Mouse (Mus musculus) olfactory bulb, adult 2 months (tissue): ENCODE results near the gene Ggct. TPM values are rescaled to one million over a fixed set of nuclear protein-coding genes. Genes with fewer than 3 reads are reported as not detected.
A peak's percentile ranks its signal among the peaks of the same experiment; 100 is the strongest.

Source experiments
- H3K27ac ChIP-seq: fragments of 200-500 bp; 2 replicates; pipeline ENCODE4 v1.5.1; 2012; ENCODE audit warnings: low read depth, low read length; ENCODE audit not compliant: insufficient read depth
- H3K4me1 ChIP-seq: fragments of 200-500 bp; 2 replicates; pipeline ENCODE4 v1.6.1; 2012; ENCODE audit warnings: low read length; ENCODE audit not compliant: control insufficient read depth, insufficient read depth
- H3K4me3 ChIP-seq: fragments of 200-500 bp; 2 replicates; pipeline ENCODE4 v1.5.1; 2012; ENCODE audit warnings: mild to moderate bottlenecking, low read depth, low read length, moderate library complexity; ENCODE audit not compliant: insufficient read depth
- CTCF ChIP-seq: fragments of 200-500 bp; IDR thresholded peaks from 2 replicates; pipeline ENCODE4 v1.5.1; 2012; ENCODE audit warnings: low read depth, mild to moderate bottlenecking, low read length, moderate library complexity; ENCODE audit not compliant: insufficient read depth
- POLR2A ChIP-seq: fragments of 200-500 bp; IDR thresholded peaks from 2 replicates; pipeline ENCODE4 v1.6.1; 2012; ENCODE audit warnings: mild to moderate bottlenecking, low read depth, low read length, moderate library complexity; ENCODE audit not compliant: insufficient read depth
- WGBS: fragments of 180-500 bp; shearing (Covaris S2); methylation state at CpG from one replicate; pipeline ENCODE4 v1.1.7; 2018; 5-methylcytosine and 5-hydroxymethylcytosine counted together
- polyA plus RNA-seq: library from polyadenylated mRNA; stranded (reverse); fragments of >200 nt; gene quantifications from 2 replicates; pipeline ENCODE4 v1.2.4, GENCODE M21; 2012; ENCODE audit warnings: low replicate concordance; ENCODE audit not compliant: missing spikeins, insufficient read depth, insufficient read length

Gene Ggct
- polyA plus RNA-seq, 1 experiment: not detected

- WGBS: 90% methylated on average over 2 of the region's 2 CpGs
- Histone ChIP-seq H3K4me1 (no peaks in the 10 kb centered on the region), H3K27ac (no peak overlapping the region), H3K4me3 (no peak overlapping the region)
- no peak for TF ChIP-seq POLR2A
- no peak for TF ChIP-seq CTCF
Observed at GRCm38 (mm10) chr6:55018417-55018816, 25.7 kb upstream of the Ggct start.

GRCm38 (mm10) chr6:55016710-55017583 is 24.2 kb upstream of the Ggct start:
- H3K4me1 ChIP-seq: no peaks in the 10 kb centered on the region
- TF ChIP-seq POLR2A (no peak), CTCF (no peak; the same call in 1 of the 2 replicates)
- 28% methylated on average over 15 of the region's 15 CpGs for WGBS
- H3K4me3 ChIP-seq: no peak overlapping the region
- no peak overlapping the region for H3K27ac ChIP-seq

GRCm38 (mm10) chr6:55016236-55016635 is 23.5 kb upstream of the Ggct start:
- H3K27ac ChIP-seq: no peak overlapping the region
- WGBS: 10% methylated on average over 5 of the region's 5 CpGs
- TF ChIP-seq CTCF (0 out of 2 replicates have a peak, but pooled peaks have one; percentile 4), POLR2A (no peak)
- no peaks in the 10 kb centered on the region for H3K4me1 ChIP-seq
- no peak overlapping the region for H3K4me3 ChIP-seq

GRCm38 (mm10) chr6:55014184-55014583 is 21.4 kb upstream of the Ggct start:
- 95% methylated on average over 3 of the region's 3 CpGs for WGBS
- TF ChIP-seq CTCF (no peak), POLR2A (no peak)
- Histone ChIP-seq H3K27ac (no peak overlapping the region), H3K4me1 (peaks cover 4% of the 10 kb centered on the region), H3K4me3 (no peak overlapping the region)

GRCm38 (mm10) chr6:55012516-55012915 is 19.8 kb upstream of the Ggct start:
- Histone ChIP-seq H3K4me1 (peaks cover 4% of the 10 kb centered on the region), H3K27ac (no peak overlapping the region), H3K4me3 (no peak overlapping the region)
- TF ChIP-seq CTCF (no peak), POLR2A (no peak)
- 90% methylated on average over 7 of the region's 7 CpGs for whole genome bisulfite sequencing

- 82% methylated on average over 3 of the region's 4 CpGs for WGBS
- no peak overlapping the region for H3K27ac ChIP-seq
- H3K4me1 ChIP-seq: peaks cover 4% of the 10 kb centered on the region
- no peak for TF ChIP-seq CTCF
- no peak for TF ChIP-seq POLR2A
- no peak overlapping the region for H3K4me3 ChIP-seq
Observed at GRCm38 (mm10) chr6:55010330-55011091, 17.8 kb upstream of the Ggct start.

GRCm38 (mm10) chr6:55009391-55010230 is 16.9 kb upstream of the Ggct start:
- WGBS: 20% methylated on average over 16 of the region's 16 CpGs
- Histone ChIP-seq H3K4me1 (peaks cover 4% of the 10 kb centered on the region), H3K4me3 (no peak overlapping the region), H3K27ac (no peak overlapping the region)
- TF ChIP-seq POLR2A (no peak), CTCF (no peak)

- Histone ChIP-seq H3K27ac (no peak overlapping the region), H3K4me1 (peaks cover 4% of the 10 kb centered on the region), H3K4me3 (no peak overlapping the region)
- TF ChIP-seq POLR2A: no peak
- TF ChIP-seq CTCF: no peak
- WGBS: 93% methylated on average over 8 of the region's 8 CpGs
Observed at GRCm38 (mm10) chr6:55008401-55008800, 15.7 kb upstream of the Ggct start.

- Histone ChIP-seq H3K27ac (no peak overlapping the region), H3K4me3 (no peak overlapping the region), H3K4me1 (no peaks in the 10 kb centered on the region)
- TF ChIP-seq POLR2A (no peak), CTCF (no peak)
- 69% methylated on average over 4 of the region's 4 CpGs for WGBS
Observed at GRCm38 (mm10) chr6:55003559-55003958, 10.8 kb upstream of the Ggct start.
